Mouse (Mus musculus) kidney, embryonic 16.5 days (tissue): ENCODE results near the gene Kcnh8. TPM values are rescaled to one million over a fixed set of nuclear protein-coding genes. Genes with fewer than 3 reads are reported as not detected.

Experiments
- ATAC-seq: fragments of 200-750 bp; cut with Nextera tagmentation; 2 replicates; pipeline ENCODE4 v1.8.0; 2017; ENCODE audit warnings: moderate TSS enrichment; ENCODE audit not compliant: low FRiP score, low TSS enrichment
- H3K27ac ChIP-seq: fragments of 300-500 bp; sonication (generic); 2 replicates; pipeline ENCODE4 v1.5.1; 2014; ENCODE audit warnings: low read length
- H3K27me3 ChIP-seq: fragments of 300-500 bp; sonication (generic); 2 replicates; pipeline ENCODE4 v1.6.1; 2014; ENCODE audit warnings: low read length, control low read depth, mixed read lengths; ENCODE audit not compliant: insufficient read depth
- H3K36me3 ChIP-seq: fragments of 300-500 bp; sonication (generic); 2 replicates; pipeline ENCODE4 v1.6.1; 2014; ENCODE audit warnings: low read length, control low read depth, mixed read lengths; ENCODE audit not compliant: insufficient read depth
- H3K4me1 ChIP-seq: fragments of 300-500 bp; sonication (generic); 2 replicates; pipeline ENCODE4 v1.6.1; 2014; ENCODE audit warnings: low read length, control low read depth, mixed read lengths; ENCODE audit not compliant: insufficient read depth
- H3K4me2 ChIP-seq: fragments of 300-500 bp; sonication (generic); replicated peaks from 2 replicates; pipeline ENCODE4 v1.6.1; 2014; ENCODE audit warnings: low read depth, low read length
- H3K4me3 ChIP-seq: fragments of 300-500 bp; sonication (generic); 2 replicates; pipeline ENCODE4 v1.5.1; 2014; ENCODE audit warnings: mild to moderate bottlenecking, low read length
- H3K9ac ChIP-seq: fragments of 300-500 bp; sonication (generic); replicated peaks from 2 replicates; pipeline ENCODE4 v1.6.1; 2014; ENCODE audit warnings: low read length
- H3K9me3 ChIP-seq: fragments of 300-500 bp; sonication (generic); 2 replicates; pipeline ENCODE4 v1.6.1; 2016; ENCODE audit warnings: low read length, control low read depth
- WGBS: fragments of 180-500 bp; shearing (Covaris S2); extraction: QIAGEN DNeasy Blood & Tissue Kit; methylation state at CpG from one replicate; pipeline ENCODE4 v1.1.7; 2014; 5-methylcytosine and 5-hydroxymethylcytosine counted together
- polyA plus RNA-seq: library from polyadenylated mRNA; unstranded; fragments of >200 nt; fragmentation: Nextera tagmentation; extraction: Ambion mirVana; gene quantifications from 2 replicates; pipeline ENCODE4 v1.2.1, GENCODE M21; 2015

Gene Kcnh8
- polyA plus RNA-seq, 1 experiment from 2014 or later = 0.59 TPM

- Histone ChIP-seq H3K4me1 (no peaks in the 10 kb centered on the region), H3K4me2 (no peak overlapping the region), H3K9me3 (no peaks in the 10 kb centered on the region), H3K9ac (no peak overlapping the region), H3K4me3 (no peak overlapping the region), H3K27ac (no peak overlapping the region), H3K27me3 (no peaks in the 10 kb centered on the region), H3K36me3 (no peaks in the 10 kb centered on the region)
- WGBS = 100% methylated on average over 1 of the region's 1 CpGs
- ATAC-seq = no peak
Measured at GRCm38 (mm10) chr17:52972735-52973134, 370.2 kb downstream of the Kcnh8 start.

DNA sequence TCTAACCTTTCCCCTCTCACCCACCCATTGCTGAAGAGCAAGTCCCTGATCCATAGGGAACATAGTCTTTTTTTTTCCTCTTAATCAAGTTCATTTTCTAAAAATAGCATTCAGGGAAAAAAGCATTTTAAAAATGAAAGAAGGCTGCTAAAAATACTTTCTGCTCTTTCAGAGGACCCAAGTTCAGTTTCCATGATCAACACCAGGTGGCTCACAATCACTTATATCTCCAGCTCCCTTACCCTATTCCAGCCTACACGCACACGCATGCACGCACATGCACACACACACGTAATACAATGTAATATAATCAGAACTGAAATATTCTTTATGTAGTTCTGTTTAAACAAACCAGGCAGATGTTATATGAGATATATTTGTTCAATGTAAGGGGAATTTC is 378.4 kb downstream of the Kcnh8 start:
- no peak for ATAC-seq
- H3K36me3 ChIP-seq = no peaks in the 10 kb centered on the region
- H3K9me3 ChIP-seq = no peaks in the 10 kb centered on the region
- H3K27ac ChIP-seq = no peak overlapping the region
- H3K4me2 ChIP-seq = no peak overlapping the region
- no peak overlapping the region for H3K4me3 ChIP-seq
- 85% methylated on average over 4 of the region's 4 CpGs for WGBS
- H3K9ac ChIP-seq = no peak overlapping the region
- H3K27me3 ChIP-seq = no peaks in the 10 kb centered on the region
- no peaks in the 10 kb centered on the region for H3K4me1 ChIP-seq
